In genomic region chr2:24473641-24474511, GRCm38 (mm10) we compare ENCODE assay signal across 8 mouse cellular contexts. TPM values are rescaled to one million over a fixed set of nuclear protein-coding genes. Genes with fewer than 3 reads are reported as not detected.
DNase-seq lines count a peak whose midpoint lies in the region; ATAC-seq lines count a peak whose summit lies in the region.

No protein-coding gene starts in this region.

- peaks cover 9% of the 10 kb centered on the region for H3K4me1 ChIP-seq in heart, embryonic 13.5 days
- peaks cover 3% of the 10 kb centered on the region; the same call in 1 of the 2 replicates for H3K4me1 ChIP-seq in embryonic facial prominence, embryonic 11.5 days (ENCODE audit: control insufficient read depth, insufficient read depth, low read length)
- H3K4me1 ChIP-seq in intestine, embryonic 16.5 days (ENCODE audit: control insufficient read depth, insufficient read depth, low read length) = peaks cover 15% of the 10 kb centered on the region; the same call in 1 of the 2 replicates
- H3K4me1 ChIP-seq in midbrain, embryonic 15.5 days = peaks cover 12% of the 10 kb centered on the region

- no peak for DNase-seq in heart, postnatal 4 days
- DNase-seq in embryonic facial prominence, embryonic 11.5 days (ENCODE audit: low spot score) = peak; percentile 34
- no peak for DNase-seq in frontal cortex, postnatal 36 days (ENCODE audit: low spot score in 2 of 2)
- no peak for DNase-seq in left cerebral cortex, adult 8-10 months (ENCODE audit: low spot score in 2 of 2)

- H3K27ac ChIP-seq in heart, embryonic 13.5 days (replicated peaks) = no peak overlapping the region
- no peak overlapping the region for H3K27ac ChIP-seq in embryonic facial prominence, embryonic 11.5 days (replicated peaks; ENCODE audit: low read depth, low read length)
- no peak overlapping the region for H3K27ac ChIP-seq in intestine, embryonic 16.5 days (ENCODE audit: low read length)
- no peak overlapping the region for H3K27ac ChIP-seq in midbrain, embryonic 15.5 days

- peak overlapping the region; percentile 61 for H3K4me2 ChIP-seq in heart, embryonic 13.5 days
- H3K4me2 ChIP-seq in embryonic facial prominence, embryonic 11.5 days (ENCODE audit: low read depth, low read length) = peak overlapping the region; percentile 33
- H3K4me2 ChIP-seq in intestine, embryonic 16.5 days (ENCODE audit: low read depth, low read length) = peak overlapping the region; percentile 55
- peak overlapping the region; percentile 62 for H3K4me2 ChIP-seq in midbrain, embryonic 15.5 days

- no peak for ATAC-seq in heart, embryonic 13.5 days (ENCODE audit: extremely low read depth, insufficient number of reproducible peaks, low FRiP score, low TSS enrichment)
- ATAC-seq in embryonic facial prominence, embryonic 11.5 days (replicated peaks; ENCODE audit: insufficient number of reproducible peaks, low FRiP score, low TSS enrichment, low read depth) = peak; percentile 74
- ATAC-seq in intestine, embryonic 16.5 days = no peak
- peak; percentile 62 for ATAC-seq in midbrain, embryonic 15.5 days (replicated peaks)
- ATAC-seq in cerebellum, adult (ENCODE audit: insufficient number of reproducible peaks, low FRiP score, low TSS enrichment) = no peak

- H3K4me3 ChIP-seq in heart, embryonic 13.5 days = peak overlapping the region; percentile 42
- peak overlapping the region; percentile 27 for H3K4me3 ChIP-seq in embryonic facial prominence, embryonic 11.5 days (ENCODE audit: low read depth, low read length)
- peak overlapping the region; percentile 36 for H3K4me3 ChIP-seq in intestine, embryonic 16.5 days (ENCODE audit: low read length)
- H3K4me3 ChIP-seq in midbrain, embryonic 15.5 days = peak overlapping the region; percentile 34

- H3K36me3 ChIP-seq in heart, embryonic 13.5 days = no peaks in the 10 kb centered on the region
- H3K36me3 ChIP-seq in embryonic facial prominence, embryonic 11.5 days (replicated peaks; ENCODE audit: control insufficient read depth, insufficient read depth, low read depth, low read length) = no peaks in the 10 kb centered on the region
- H3K36me3 ChIP-seq in intestine, embryonic 16.5 days (ENCODE audit: control insufficient read depth, insufficient read depth, low read length) = no peaks in the 10 kb centered on the region
- H3K36me3 ChIP-seq in midbrain, embryonic 15.5 days (replicated peaks) = no peaks in the 10 kb centered on the region

- 0 out of 2 replicates have a peak overlapping the region, but pooled peaks have one; percentile 37 for H3K9ac ChIP-seq in heart, embryonic 13.5 days
- no peak overlapping the region for H3K9ac ChIP-seq in embryonic facial prominence, embryonic 11.5 days (replicated peaks; ENCODE audit: low read length)
- H3K9ac ChIP-seq in intestine, embryonic 16.5 days (ENCODE audit: low read depth, low read length) = no peak overlapping the region
- peak overlapping the region; percentile 31; the same call in 1 of the 2 replicates for H3K9ac ChIP-seq in midbrain, embryonic 15.5 days

- peaks cover 93% of the 10 kb centered on the region for H3K27me3 ChIP-seq in heart, embryonic 13.5 days (replicated peaks)
- H3K27me3 ChIP-seq in embryonic facial prominence, embryonic 11.5 days (ENCODE audit: control insufficient read depth, insufficient read depth, low read length) = peaks cover 36% of the 10 kb centered on the region
- peaks cover 42% of the 10 kb centered on the region for H3K27me3 ChIP-seq in intestine, embryonic 16.5 days (replicated peaks; ENCODE audit: control insufficient read depth, insufficient read depth, low read length)
- H3K27me3 ChIP-seq in midbrain, embryonic 15.5 days (replicated peaks) = peaks cover 59% of the 10 kb centered on the region

- no peaks in the 10 kb centered on the region for H3K9me3 ChIP-seq in heart, embryonic 13.5 days
- no peaks in the 10 kb centered on the region for H3K9me3 ChIP-seq in embryonic facial prominence, embryonic 11.5 days (replicated peaks; ENCODE audit: control insufficient read depth, low read length)
- H3K9me3 ChIP-seq in intestine, embryonic 16.5 days (ENCODE audit: control insufficient read depth, low read length) = no peaks in the 10 kb centered on the region
- H3K9me3 ChIP-seq in midbrain, embryonic 15.5 days = no peaks in the 10 kb centered on the region

- under 1% methylated on average over 56 of the region's 56 CpGs for WGBS in heart, embryonic 13.5 days
- WGBS in embryonic facial prominence, embryonic 11.5 days = under 1% methylated on average over 56 of the region's 56 CpGs
- 3% methylated on average over 56 of the region's 56 CpGs for WGBS in intestine, embryonic 16.5 days
- WGBS in midbrain, embryonic 15.5 days = under 1% methylated on average over 56 of the region's 56 CpGs

RNA-seq across cellular contexts. Expression of gene Pax8, which starts 1.5 kb away (rescaled TPM):
- polyA plus RNA-seq in heart, embryonic 13.5 days (2015; fragmentation: Nextera tagmentation; extraction: Ambion mirVana) = 0.23 TPM in 1 of 2 replicates, not detected in the other
- not detected for total RNA-seq in heart, postnatal 4 days (2021)
- 0.98 and 1.6 TPM in 2 replicates for polyA plus RNA-seq in embryonic facial prominence, embryonic 11.5 days (2014; fragmentation: Nextera tagmentation; extraction: Ambion mirVana)
- polyA plus RNA-seq in intestine, embryonic 16.5 days (2015; fragmentation: Nextera tagmentation; extraction: Ambion mirVana) = 0.92 and 0.99 TPM in 2 replicates
- 3.3 and 3.6 TPM in 2 replicates for polyA plus RNA-seq in midbrain, embryonic 15.5 days (2015; fragmentation: Nextera tagmentation; extraction: Ambion mirVana)
- total RNA-seq in left cerebral cortex, adult 8-10 months (2022) = not detected

Comparison
In these comparisons a context has a peak if more than half of its experiments do, and no peak if none do; other contexts are left out.
1. ATAC-seq: peak in embryonic facial prominence, embryonic 11.5 days (single experiment) and midbrain, embryonic 15.5 days (single experiment); none in heart, embryonic 13.5 days (single experiment), intestine, embryonic 16.5 days (single experiment) and cerebellum, adult (single experiment).
2. H3K9ac ChIP-seq: peak in heart, embryonic 13.5 days (single experiment) and midbrain, embryonic 15.5 days (single experiment); none in embryonic facial prominence, embryonic 11.5 days (single experiment) and intestine, embryonic 16.5 days (single experiment).
3. Peak in every context shown above with its lines, with median percentiles within 50 percentile points of each other: H3K4me2 ChIP-seq and H3K4me3 ChIP-seq.